Mouse (Mus musculus): ENCODE results near the gene Nlrp6.

GRCm38 (mm10) chr7:140941222-140942051 is 20.7 kb downstream of the Nlrp6 start, which contains the start of gene Pgghg:
- TF ChIP-seq EP300 (IDR thresholded peaks at IDR 0.05) = peak; percentile 71
- peak; percentile 95 for TF ChIP-seq CTCF (IDR thresholded peaks at IDR 0.05)

All from lung, postnatal 0 days (tissue).